8 mouse cellular contexts compared by ENCODE assay signal in the genomic region with DNA sequence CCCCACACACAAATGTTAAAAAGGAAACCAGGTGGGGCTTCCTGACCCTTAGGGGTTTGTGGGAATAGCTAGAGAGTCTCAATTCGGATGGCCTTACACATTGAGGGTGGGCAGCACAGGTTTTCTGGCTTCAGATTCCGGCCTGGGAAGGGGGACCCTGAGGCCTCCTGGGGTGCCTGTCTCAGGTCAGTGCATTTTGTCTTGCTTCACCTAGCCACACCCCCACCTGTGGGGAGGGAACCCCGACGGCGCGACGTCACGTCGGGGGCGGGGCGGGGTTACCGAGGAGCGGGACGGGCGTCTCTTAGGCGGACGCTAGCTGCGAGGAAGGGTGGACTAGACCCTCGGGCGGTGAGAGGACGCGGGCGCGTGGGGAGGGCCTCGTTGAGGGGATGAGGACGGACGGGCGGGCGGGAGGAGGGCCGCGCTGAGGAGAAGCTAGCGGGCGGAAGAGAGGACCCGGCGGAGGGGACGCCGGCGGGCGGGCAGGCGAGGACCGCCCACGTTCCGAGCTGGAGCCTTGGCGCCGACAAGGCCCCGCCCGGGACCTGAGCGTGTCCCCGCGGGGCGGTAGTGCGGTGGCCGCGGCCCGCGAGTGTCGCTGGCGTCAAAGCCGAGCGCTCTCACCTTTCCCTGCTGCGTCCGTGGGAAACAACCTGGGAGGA. TPM values are rescaled to one million over a fixed set of nuclear protein-coding genes. Genes with fewer than 3 reads are reported as not detected.
DNase-seq lines count a peak whose midpoint lies in the region; ATAC-seq and TF ChIP-seq lines count a peak whose summit lies in the region.

Hmces (plus strand) TSS at position 275 of the 665 bp plus-strand sequence.

- peak within 1 kb of the TSS; percentile 92 for H3K4me3 ChIP-seq in bone marrow macrophage, adult 2 months (ENCODE audit: insufficient read depth, low read length)
- peak within 1 kb of the TSS; percentile 94 for H3K4me3 ChIP-seq in embryonic fibroblast, embryonic 13.5 days (ENCODE audit: insufficient read depth, low read length)
- H3K4me3 ChIP-seq in heart, embryonic 12.5 days, result peak within 1 kb of the TSS; percentile 72
- H3K4me3 ChIP-seq in kidney, embryonic 16.5 days (ENCODE audit: low read length), result peak within 1 kb of the TSS; percentile 95
- H3K4me3 ChIP-seq in liver, embryonic 13.5 days (replicated peaks), result peak within 1 kb of the TSS; percentile 86

- H3K36me3 ChIP-seq in heart, embryonic 12.5 days, result peaks cover 69% of the 10 kb centered on the region
- H3K36me3 ChIP-seq in kidney, embryonic 16.5 days (ENCODE audit: insufficient read depth, low read length), result peaks cover 45% of the 10 kb centered on the region
- peaks cover 64% of the 10 kb centered on the region for H3K36me3 ChIP-seq in liver, embryonic 13.5 days
- peaks cover 14% of the 10 kb centered on the region for H3K36me3 ChIP-seq in splenic B cell, adult 2 months (ENCODE audit: control insufficient read depth, insufficient read depth, low read length, poor library complexity, severe bottlenecking)

- H3K27me3 ChIP-seq in heart, embryonic 12.5 days (replicated peaks), result no peaks in the 10 kb centered on the region
- no peaks in the 10 kb centered on the region for H3K27me3 ChIP-seq in kidney, embryonic 16.5 days (ENCODE audit: insufficient read depth, low read length)
- no peaks in the 10 kb centered on the region for H3K27me3 ChIP-seq in liver, embryonic 13.5 days
- no peaks in the 10 kb centered on the region for H3K27me3 ChIP-seq in splenic B cell, adult 2 months (ENCODE audit: control insufficient read depth, insufficient read depth, low read length, poor library complexity, severe bottlenecking)

- WGBS in heart, embryonic 12.5 days, result under 1% methylated on average over 57 of the region's 62 CpGs
- 0% methylated on average over 48 of the region's 62 CpGs for WGBS in kidney, embryonic 16.5 days
- WGBS in liver, embryonic 13.5 days (ENCODE audit: insufficient replicate concordance), result under 1% methylated on average over 62 of the region's 62 CpGs

- H3K4me1 ChIP-seq in bone marrow macrophage, adult 2 months (ENCODE audit: control insufficient read depth, insufficient read depth, low read length), result peaks cover 15% of the 10 kb centered on the region
- H3K4me1 ChIP-seq in embryonic fibroblast, embryonic 13.5 days (ENCODE audit: control insufficient read depth, insufficient read depth, low read length), result peaks cover 5% of the 10 kb centered on the region; the same call in 1 of the 2 replicates
- H3K4me1 ChIP-seq in heart, embryonic 12.5 days (replicated peaks), result peaks cover 18% of the 10 kb centered on the region
- H3K4me1 ChIP-seq in kidney, embryonic 16.5 days (ENCODE audit: insufficient read depth, low read length), result peaks cover 27% of the 10 kb centered on the region
- peaks cover 23% of the 10 kb centered on the region for H3K4me1 ChIP-seq in liver, embryonic 13.5 days (replicated peaks)

- no peaks in the 10 kb centered on the region for H3K9me3 ChIP-seq in heart, embryonic 12.5 days (replicated peaks)
- no peaks in the 10 kb centered on the region for H3K9me3 ChIP-seq in kidney, embryonic 16.5 days (ENCODE audit: low read length)
- H3K9me3 ChIP-seq in liver, embryonic 13.5 days (replicated peaks), result no peaks in the 10 kb centered on the region

- peak within 1 kb of the TSS; percentile 94 for H3K4me2 ChIP-seq in heart, embryonic 12.5 days
- H3K4me2 ChIP-seq in kidney, embryonic 16.5 days (replicated peaks; ENCODE audit: low read depth, low read length), result peak within 1 kb of the TSS; percentile 79
- peak within 1 kb of the TSS; percentile 99 for H3K4me2 ChIP-seq in liver, embryonic 13.5 days

- TF ChIP-seq CTCF in bone marrow macrophage, adult 2 months (IDR thresholded peaks at IDR 0.05; ENCODE audit: low read depth, low read length), result no peak
- TF ChIP-seq CTCF in embryonic fibroblast, embryonic 13.5 days (IDR thresholded peaks at IDR 0.05; ENCODE audit: borderline replicate concordance, insufficient read depth, low read length), result no peak

- no peak for TF ChIP-seq POLR2A in bone marrow macrophage, adult 2 months (IDR thresholded peaks at IDR 0.05; ENCODE audit: borderline replicate concordance, low read depth, low read length)
- TF ChIP-seq POLR2A in embryonic fibroblast, embryonic 13.5 days (IDR thresholded peaks at IDR 0.05; ENCODE audit: low read depth, low read length), result peak; percentile 60

- ATAC-seq in heart, embryonic 12.5 days (ENCODE audit: insufficient number of reproducible peaks, low FRiP score), result peak; percentile 93
- peak; percentile 91 for ATAC-seq in kidney, embryonic 16.5 days (ENCODE audit: low FRiP score, low TSS enrichment)
- ATAC-seq in liver, embryonic 13.5 days (ENCODE audit: low read depth), result peak; percentile 90

- no peak within 1 kb of the TSS for H3K27ac ChIP-seq in bone marrow macrophage, adult 2 months (ENCODE audit: insufficient read depth, low read depth, low read length)
- peak within 1 kb of the TSS; percentile 74 for H3K27ac ChIP-seq in embryonic fibroblast, embryonic 13.5 days (ENCODE audit: insufficient read depth, low read length)
- H3K27ac ChIP-seq in heart, embryonic 12.5 days (ENCODE audit: poor library complexity, severe bottlenecking), result peak within 1 kb of the TSS; percentile 82
- H3K27ac ChIP-seq in kidney, embryonic 16.5 days (ENCODE audit: low read length), result peak within 1 kb of the TSS; percentile 95
- H3K27ac ChIP-seq in liver, embryonic 13.5 days, result peak within 1 kb of the TSS; percentile 83

- peak; percentile 93 for DNase-seq in CD4-positive, CD25-positive, alpha-beta regulatory T cell, adult 2 months (ENCODE audit: low read depth, low spot score)
- DNase-seq in liver, embryonic 13.5 days, result peak; percentile 77
- DNase-seq in natural killer cell, adult 2 months (ENCODE audit: low spot score in 2 of 2), result peak; percentile 70 to 77
- DNase-seq in splenic B cell, adult 2 months (ENCODE audit: low read depth, low spot score), result peak; percentile 90

- H3K9ac ChIP-seq in heart, embryonic 12.5 days, result peak within 1 kb of the TSS; percentile 83
- peak within 1 kb of the TSS; percentile 91 for H3K9ac ChIP-seq in kidney, embryonic 16.5 days (replicated peaks; ENCODE audit: low read length)
- H3K9ac ChIP-seq in liver, embryonic 13.5 days, result peak within 1 kb of the TSS; percentile 90

RNA-seq across cellular contexts. Expression of gene Hmces, which starts in this region (rescaled TPM):
- 20.0 and 21.2 TPM in 2 replicates for polyA plus RNA-seq in bone marrow macrophage, adult 2 months (2012; ENCODE audit: insufficient read depth, insufficient read length, missing spikeins)
- 22.2 and 23.4 TPM in 2 replicates for polyA plus RNA-seq in embryonic fibroblast, embryonic 13.5 days (2011; ENCODE audit: insufficient read length, low read depth, missing spikeins)
- polyA plus RNA-seq in heart, embryonic 12.5 days (2016; fragmentation: Nextera tagmentation; extraction: Ambion mirVana), result 25.4 and 27.8 TPM in 2 replicates
- polyA plus RNA-seq in kidney, embryonic 16.5 days (2015; fragmentation: Nextera tagmentation; extraction: Ambion mirVana), result 62.5 and 67.1 TPM in 2 replicates
- 23.1 and 24.9 TPM in 2 replicates for polyA plus RNA-seq in liver, embryonic 13.5 days (2015; fragmentation: Nextera tagmentation; extraction: Ambion mirVana)
